Mouse (Mus musculus): ENCODE results near the gene Atp6v0c.

GRCm38 (mm10) chr17:24127592-24127991, 41.9 kb downstream of the Atp6v0c start:
- TF ChIP-seq CTCF (IDR thresholded peaks at IDR 0.05) = no peak
- no peak for TF ChIP-seq EP300 (IDR thresholded peaks at IDR 0.05)
